Mouse (Mus musculus): ENCODE data around the gene Ltc4s. TPM values are rescaled to one million over a fixed set of nuclear protein-coding genes. Genes with fewer than 3 reads are reported as not detected.

Gene Ltc4s
- total RNA-seq, 4 experiments from 2014 or later, result 4.7 to 11.8 (median 6.6) TPM

DNA sequence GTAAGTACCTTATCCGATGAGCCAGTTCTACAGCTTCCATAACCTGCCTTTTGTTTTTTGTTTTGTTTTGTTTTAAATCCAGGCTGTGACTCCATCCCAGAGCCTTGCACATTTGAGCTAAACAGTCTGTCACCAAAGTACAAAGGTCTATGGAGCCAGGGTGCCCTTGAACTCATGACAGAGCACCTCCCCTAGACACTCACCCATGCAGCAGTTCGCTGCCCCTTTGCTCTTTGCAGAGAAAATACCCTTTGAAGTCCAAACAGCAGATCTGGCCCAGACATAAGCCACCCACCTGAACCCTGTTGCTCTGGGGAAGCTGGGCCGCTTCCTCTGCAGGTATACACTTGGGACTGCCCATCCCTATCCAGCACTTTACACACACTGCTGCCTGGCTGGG lies 36.8 kb downstream of the Ltc4s start:
- DNase-seq (ENCODE audit: low spot score), result no peak

DNA sequence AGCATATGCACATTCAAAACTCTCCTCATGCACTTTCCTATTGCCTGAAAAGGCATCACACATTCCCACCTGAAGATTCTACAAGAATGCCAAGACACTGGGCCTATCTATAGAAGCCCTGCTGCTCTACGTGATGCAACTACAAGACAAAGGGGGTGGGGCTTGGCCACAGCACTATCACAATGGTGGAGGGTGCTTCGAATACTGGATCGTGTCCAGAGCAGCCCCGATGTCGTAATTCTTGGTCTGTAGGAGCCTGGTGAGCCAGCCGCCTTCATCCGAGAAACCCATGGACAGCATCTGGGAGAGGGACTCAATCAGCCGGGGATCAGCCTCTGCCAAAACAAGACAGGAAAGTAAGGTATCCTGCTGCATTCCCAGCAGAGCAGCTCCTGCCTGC lies 37.8 kb downstream of the Ltc4s start:
- DNase-seq (ENCODE audit: low spot score), result no peak

DNA sequence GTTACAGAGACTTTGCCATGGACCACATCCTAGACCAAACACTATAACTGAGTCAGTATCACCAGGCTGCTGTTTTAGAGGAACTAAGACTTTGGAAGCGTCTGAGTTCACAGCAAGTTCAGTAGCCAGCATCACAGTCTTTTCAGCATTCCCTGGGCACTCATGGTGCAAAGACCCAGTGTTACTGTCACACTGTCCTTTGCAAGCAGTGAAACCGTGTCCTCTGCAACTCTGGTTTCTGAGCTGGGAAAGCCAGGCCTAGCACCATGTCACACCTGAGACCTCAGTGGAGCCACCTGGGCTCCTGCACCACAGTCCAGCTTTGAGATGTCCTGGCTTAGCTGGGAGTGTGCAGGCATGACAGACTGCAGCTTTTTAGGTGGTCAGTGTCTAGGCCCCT lies 39.5 kb downstream of the Ltc4s start:
- no peak for DNase-seq (ENCODE audit: low spot score)

DNA sequence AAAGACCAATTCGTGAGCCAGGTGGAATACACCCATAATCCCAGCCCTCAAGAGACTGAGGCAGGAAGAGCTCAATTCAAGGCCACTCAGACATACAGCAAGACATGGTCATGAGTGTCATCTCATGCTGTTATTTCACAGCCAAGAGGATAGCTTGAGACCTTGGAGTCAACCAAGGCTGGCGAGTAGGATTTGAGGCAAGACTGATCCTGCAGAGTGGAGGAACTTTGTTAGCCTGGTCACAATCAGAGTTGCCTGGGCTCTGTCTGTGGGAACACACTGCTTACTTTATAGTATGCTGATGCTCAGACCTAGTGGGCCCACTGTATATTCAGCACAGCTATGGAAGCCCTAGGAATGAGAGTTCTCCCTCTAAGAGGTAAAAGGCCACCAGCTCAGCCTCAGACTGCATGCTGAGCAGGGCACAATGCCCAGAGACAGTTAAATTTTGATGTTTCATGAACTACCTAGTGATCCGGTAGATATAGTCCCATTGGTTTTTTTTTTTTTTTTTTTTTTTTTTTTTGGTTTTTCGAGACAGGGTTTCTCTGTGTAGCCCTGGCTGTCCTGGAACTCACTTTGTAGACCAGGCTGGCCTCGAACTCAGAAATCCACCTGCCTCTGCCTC lies 40.1 kb downstream of the Ltc4s start:
- no peak for DNase-seq (ENCODE audit: low spot score)

DNA sequence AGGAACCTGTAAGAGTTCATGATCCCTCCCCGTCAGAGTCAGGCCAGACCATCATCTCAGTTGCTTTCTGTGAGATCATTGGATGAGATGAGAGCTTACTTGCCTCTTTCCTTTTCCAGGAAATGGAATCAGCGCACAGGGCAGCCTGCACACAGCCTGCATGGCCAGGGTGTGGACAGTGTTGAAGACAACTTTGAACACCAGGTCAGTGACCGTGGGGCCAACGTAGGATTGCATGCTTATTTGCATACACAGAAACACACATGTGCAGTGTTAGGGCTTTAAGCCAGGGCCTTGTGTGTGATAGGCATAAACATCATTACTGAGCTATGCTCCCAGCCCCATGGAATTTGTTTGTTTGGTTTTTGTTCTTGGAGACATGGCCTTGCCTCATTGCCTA lies 40.9 kb downstream of the Ltc4s start:
- no peak for DNase-seq (ENCODE audit: low spot score)

DNA sequence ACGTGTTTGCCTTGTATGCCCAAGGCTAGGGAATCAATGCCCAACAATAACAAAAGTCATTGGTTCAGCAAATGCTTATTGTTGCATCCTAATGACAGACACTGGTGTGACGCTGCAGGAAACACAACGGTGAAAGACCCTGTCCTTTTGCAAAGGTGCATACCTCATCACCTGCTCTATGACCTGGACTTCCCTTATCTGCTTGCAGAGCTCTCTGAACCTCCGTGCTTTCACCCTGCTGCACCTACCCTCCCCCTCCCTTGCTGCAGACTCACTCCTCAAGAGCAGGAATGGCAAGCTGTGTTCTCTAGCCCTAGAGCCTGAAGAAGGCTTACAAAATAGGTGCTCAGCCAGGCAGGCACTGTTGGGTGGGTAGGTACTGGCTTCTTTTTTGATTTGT lies 43.6 kb downstream of the Ltc4s start:
- DNase-seq (ENCODE audit: low spot score), result no peak

DNA sequence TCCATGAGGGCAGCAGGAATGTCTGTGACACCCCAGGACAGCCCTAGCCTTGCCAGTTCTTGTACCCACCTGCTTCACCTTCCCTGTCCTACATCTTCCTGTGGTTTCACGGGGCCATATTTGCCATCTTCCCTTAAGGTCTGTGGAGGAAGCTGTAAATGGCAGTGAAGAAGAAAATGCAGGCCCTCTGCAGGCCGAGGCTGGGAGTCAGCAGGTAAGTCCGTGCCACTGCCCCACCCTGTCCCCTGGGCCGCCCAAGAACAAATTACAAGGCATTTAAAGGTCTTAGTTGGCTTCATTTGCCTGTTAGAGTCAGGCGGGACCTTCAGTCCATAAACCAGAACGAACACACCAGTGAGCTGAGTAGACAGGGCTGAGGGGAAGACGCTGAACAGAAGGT lies 44.3 kb downstream of the Ltc4s start:
- no peak for DNase-seq (ENCODE audit: low spot score)

DNA sequence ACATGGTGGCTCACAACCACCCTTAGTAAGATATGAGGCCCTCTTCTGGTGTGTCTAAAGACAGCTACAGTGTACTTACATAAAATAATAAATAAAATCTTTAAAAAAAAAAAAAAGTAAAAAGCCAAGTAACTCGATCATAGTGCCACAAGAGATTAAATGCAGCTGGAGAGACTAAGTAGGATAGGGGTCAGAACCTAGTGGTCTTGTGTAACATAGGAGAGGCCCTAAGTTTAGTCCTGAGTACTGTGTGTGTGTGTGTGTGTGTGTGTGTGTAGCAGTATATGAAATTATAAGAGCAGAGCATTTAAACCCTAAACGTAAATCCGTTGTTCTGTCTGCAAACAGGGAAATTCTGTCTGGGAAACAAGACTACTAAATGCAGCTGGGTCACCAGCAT lies 46.1 kb downstream of the Ltc4s start:
- DNase-seq (ENCODE audit: low spot score), result no peak

DNA sequence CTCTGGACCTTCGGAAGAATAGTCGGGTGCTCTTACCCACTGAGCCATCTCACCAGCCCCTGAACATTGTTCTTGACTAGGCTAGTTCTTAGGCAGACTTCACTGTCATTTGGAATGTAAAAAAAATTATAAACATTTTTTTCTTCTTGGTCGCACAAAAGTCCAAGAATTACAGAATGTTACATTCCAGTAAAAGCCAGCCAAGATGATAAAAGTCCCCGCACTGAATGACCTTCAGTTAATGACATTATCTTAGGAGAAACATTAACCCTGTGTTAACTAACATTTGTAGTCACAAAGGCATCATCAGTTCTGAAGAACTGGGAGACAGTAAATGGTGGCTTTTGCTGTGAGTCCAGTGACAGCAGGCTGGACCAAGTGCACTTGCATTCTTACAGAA lies 48.1 kb downstream of the Ltc4s start:
- DNase-seq (ENCODE audit: low spot score), result no peak

DNA sequence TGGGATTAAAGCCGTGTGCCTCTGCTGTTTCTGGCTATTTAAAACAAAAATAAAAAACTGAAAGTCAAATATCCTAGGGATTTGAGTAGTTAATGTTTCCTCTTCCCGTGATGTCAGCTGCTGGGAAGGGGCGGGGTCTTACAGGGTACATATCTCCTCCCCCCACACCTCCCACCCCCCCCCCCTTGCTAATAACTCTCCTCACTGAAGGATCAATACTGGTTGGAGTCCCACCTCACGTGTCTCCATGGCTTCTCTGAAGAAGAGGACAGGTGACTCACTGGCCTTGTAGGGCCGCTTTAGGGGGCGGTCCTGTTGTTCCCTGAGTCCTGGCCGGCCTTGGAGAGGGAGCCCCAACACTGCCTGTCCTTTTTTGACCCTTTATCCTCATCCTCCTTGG lies 49.7 kb downstream of the Ltc4s start:
- no peak for DNase-seq (ENCODE audit: low spot score)

Small RNAs within 50 kb of the gene (microRNA-seq; reads per million reads assigned to microRNA genes)
- gene Mir6919, result not detected

Other genes with a start within 250 kb of the Ltc4s start
- gene Rnf130, start 213.3 kb downstream of the Ltc4s start, total RNA-seq (2022), result 10 to 100 TPM; 44.8 to 56.7 (median 53.0) TPM
- 10 to 100 TPM; 45.9 to 47.4 (median 46.5) TPM for gene Tbc1d9b, start 107.2 kb downstream of the Ltc4s start, total RNA-seq (2022)
- gene Mrnip, start 64.2 kb downstream of the Ltc4s start, total RNA-seq (2022), result 1 to 10 TPM; 1.6 to 3.5 (median 2.7) TPM
- 100 to 1,000 TPM; 431 to 551 (median 475) TPM for gene Sqstm1, start 27.8 kb downstream of the Ltc4s start, total RNA-seq (2022)
- gene Mgat4b, start 27.7 kb downstream of the Ltc4s start, total RNA-seq (2022), result 10 to 100 TPM; 68.4 to 90.0 (median 76.3) TPM
- 10 to 100 TPM in 1 of 4 experiments, 1 to 10 TPM in 3; 9.0 to 11.0 (median 9.4) TPM for gene Maml1, start 53.7 kb upstream of the Ltc4s start, total RNA-seq (2022)
- gene Canx, start 87.1 kb upstream of the Ltc4s start, total RNA-seq (2022), result 100 to 1,000 TPM; 331 to 378 (median 360) TPM
- gene Cby3, start 115.8 kb upstream of the Ltc4s start, total RNA-seq (2022), result not detected
- 100 to 1,000 TPM in 2 of 4 experiments, 10 to 100 TPM in 2; 90.8 to 111 (median 97.3) TPM for gene Hnrnph1, start 138.4 kb upstream of the Ltc4s start, total RNA-seq (2022)
- gene Rufy1, start 192.5 kb upstream of the Ltc4s start, total RNA-seq (2022), result 10 to 100 TPM; 27.5 to 34.9 (median 30.2) TPM

All from heart, adult 8-10 months (tissue).